Mouse (Mus musculus) embryonic facial prominence, embryonic 10.5 days (tissue): Measurements from ENCODE around the gene Tgfb1. TPM values are rescaled to one million over a fixed set of nuclear protein-coding genes. Genes with fewer than 3 reads are reported as not detected.

Experiments
- DNase-seq: peaks from one replicate; pipeline ENCODE4 v3.0.0-alpha.2; 2017; ENCODE audit warnings: low spot score
- H3K27ac ChIP-seq: fragments of 300-500 bp; sonication (generic); replicated peaks from 2 replicates; pipeline ENCODE4 v1.5.1; 2016; ENCODE audit warnings: mild to moderate bottlenecking
- H3K27me3 ChIP-seq: fragments of 300-500 bp; sonication (generic); replicated peaks from 2 replicates; pipeline ENCODE4 v1.6.1; 2016; ENCODE audit warnings: low read depth, mild to moderate bottlenecking; ENCODE audit not compliant: poor library complexity, severe bottlenecking
- H3K36me3 ChIP-seq: fragments of 300-500 bp; sonication (generic); replicated peaks from 2 replicates; pipeline ENCODE4 v1.6.1; 2016; ENCODE audit warnings: mild to moderate bottlenecking, moderate library complexity
- H3K4me1 ChIP-seq: fragments of 300-500 bp; sonication (generic); 2 replicates; pipeline ENCODE4 v1.6.1; 2016
- H3K4me3 ChIP-seq: fragments of 300-500 bp; sonication (generic); 2 replicates; pipeline ENCODE4 v1.5.1; 2016; ENCODE audit warnings: mild to moderate bottlenecking, moderate library complexity
- H3K9me3 ChIP-seq: fragments of 300-500 bp; sonication (generic); 2 replicates; pipeline ENCODE4 v1.6.1; 2016; ENCODE audit warnings: mild to moderate bottlenecking
- WGBS: fragments of 180-500 bp; shearing (Covaris S2); methylation state at CpG from one replicate; pipeline ENCODE4 v1.1.7; 2016; 5-methylcytosine and 5-hydroxymethylcytosine counted together
- polyA plus RNA-seq: library from polyadenylated mRNA; unstranded; fragments of >200 nt; fragmentation: Nextera tagmentation; extraction: Ambion mirVana; gene quantifications from 2 replicates; pipeline ENCODE4 v1.2.1, GENCODE M21; 2016

The Tgfb1 gene
- polyA plus RNA-seq, 1 experiment from 2014 or later: 1.5 TPM

DNA sequence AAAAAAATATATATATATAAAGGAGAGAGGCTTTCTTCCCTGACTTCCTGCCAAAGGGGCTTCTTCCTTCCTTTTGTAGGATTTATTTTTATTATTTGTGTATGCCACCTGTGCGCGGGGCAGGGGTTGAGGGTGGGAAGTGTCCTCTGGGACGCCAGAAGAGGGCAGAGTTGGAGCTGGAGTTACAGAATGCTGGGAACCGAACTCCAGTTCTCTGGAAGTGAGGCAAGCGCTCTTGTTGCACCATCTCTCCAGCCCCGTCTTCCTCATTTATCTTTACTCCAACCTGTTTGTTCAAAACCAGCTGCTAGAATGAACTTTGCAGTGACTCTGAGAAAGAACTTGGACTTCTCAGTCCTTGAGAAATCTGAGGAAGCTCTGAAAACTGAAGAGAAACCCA is 6.8 kb upstream of the Tgfb1 start:
- Histone ChIP-seq H3K36me3 (peaks cover 8% of the 10 kb centered on the region; the same call in 1 of the 2 replicates), H3K4me3 (peak overlapping the region; percentile 77), H3K27ac (no peak overlapping the region), H3K27me3 (peaks cover 48% of the 10 kb centered on the region), H3K9me3 (no peaks in the 10 kb centered on the region), H3K4me1 (peaks cover 20% of the 10 kb centered on the region)
- no peak for DNase-seq
- WGBS: 9% methylated on average over 6 of the region's 6 CpGs

DNA sequence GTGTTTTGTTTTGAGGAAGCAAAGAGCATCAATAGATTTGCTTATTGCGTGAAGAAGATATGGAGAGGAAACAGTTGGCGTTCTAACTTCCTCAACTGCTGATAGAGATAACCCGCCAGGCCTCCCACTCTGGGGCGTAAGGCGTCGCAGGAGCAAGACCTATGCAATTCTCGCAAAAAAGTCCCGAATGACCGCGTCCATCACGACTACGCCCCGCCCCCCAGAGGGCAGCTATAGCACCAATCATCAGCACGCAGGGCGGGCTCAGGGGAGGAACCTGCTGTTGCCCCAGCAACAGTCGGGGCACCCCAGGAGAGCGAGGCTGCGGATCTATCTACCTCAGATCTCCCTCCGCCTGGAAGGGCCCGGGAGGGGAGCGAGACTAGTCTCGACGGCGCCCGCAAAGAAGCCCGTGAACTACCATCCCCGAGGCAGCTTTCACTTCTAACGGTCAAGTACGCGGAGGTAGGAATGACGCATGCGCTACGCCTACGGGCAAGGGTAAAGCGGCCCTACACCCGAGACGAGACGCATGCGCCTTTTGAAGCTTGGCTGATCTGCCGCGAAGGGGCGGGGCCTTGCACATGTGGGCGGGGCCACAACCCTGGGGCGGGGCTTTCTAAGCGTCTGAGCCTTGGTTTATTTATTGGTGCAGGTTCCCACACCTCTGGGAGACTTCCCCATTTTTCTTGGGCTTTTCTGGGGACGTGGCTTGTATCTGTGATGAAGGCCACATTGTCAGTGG is 6.1 kb upstream of the Tgfb1 start, which contains the start of gene B9d2:
Gene B9d2, plus strand, starts transcription at position 267 of the 745 bp plus-strand sequence.
- under 1% methylated on average over 46 of the region's 46 CpGs for WGBS

DNA sequence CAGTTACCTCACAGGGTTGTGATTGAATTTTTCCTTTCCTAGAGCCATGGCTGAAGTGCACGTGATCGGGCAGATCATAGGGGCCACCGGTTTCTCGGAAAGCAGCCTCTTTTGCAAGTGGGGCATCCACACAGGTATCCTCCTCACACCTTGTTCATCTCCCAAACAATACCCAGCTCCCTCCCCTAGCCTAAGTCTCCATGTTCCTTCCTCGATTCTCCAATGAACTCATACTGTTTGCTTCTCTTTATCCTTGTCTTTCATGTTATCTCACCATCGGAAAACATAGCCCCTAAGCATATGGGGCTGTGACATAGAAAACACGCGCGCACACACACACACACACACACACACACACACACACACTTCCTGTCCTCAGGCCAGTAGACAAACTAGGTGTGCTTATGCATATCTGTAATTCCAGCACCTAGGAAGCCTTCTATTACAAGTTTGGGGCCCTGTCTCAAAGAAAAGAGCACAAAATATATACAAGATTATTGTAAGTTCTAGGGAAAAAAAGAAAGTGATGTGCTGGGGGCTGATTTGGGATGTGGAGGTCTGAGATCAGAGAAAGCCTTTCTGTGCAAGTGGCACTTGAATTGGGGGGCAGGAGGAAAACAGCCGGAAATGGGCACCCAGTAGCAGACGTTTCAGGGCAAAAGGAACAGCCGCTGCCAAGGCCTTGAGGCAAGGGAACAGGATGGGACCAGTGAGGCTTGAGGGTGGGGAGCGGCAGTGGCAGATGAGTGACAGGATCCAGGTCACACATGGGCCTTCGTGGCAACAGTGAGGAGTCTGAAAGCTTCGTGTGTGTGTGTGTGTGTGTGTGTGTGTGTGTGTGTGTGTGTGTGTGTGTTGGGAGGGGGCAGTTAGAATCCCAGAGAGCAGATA is 5.2 kb upstream of the Tgfb1 start:
- H3K9me3 ChIP-seq: no peaks in the 10 kb centered on the region
- H3K27ac ChIP-seq: peak overlapping the region; percentile 94; the same call in 1 of the 2 replicates
- peak overlapping the region; percentile 77 for H3K4me3 ChIP-seq
- peaks cover 48% of the 10 kb centered on the region for H3K27me3 ChIP-seq
- DNase-seq: no peak
- 63% methylated on average over 15 of the region's 15 CpGs for WGBS
- H3K36me3 ChIP-seq: peaks cover 10% of the 10 kb centered on the region; the same call in 1 of the 2 replicates
- H3K4me1 ChIP-seq: peaks cover 32% of the 10 kb centered on the region

More for the DNA sequence above, 6.1 kb upstream of the Tgfb1 start, which contains the start of gene B9d2:
- peaks cover 23% of the 10 kb centered on the region for H3K4me1 ChIP-seq
- peak within 1 kb of the TSS; percentile 77 for H3K4me3 ChIP-seq
- no peaks in the 10 kb centered on the region for H3K9me3 ChIP-seq
- peaks cover 48% of the 10 kb centered on the region for H3K27me3 ChIP-seq
- peaks cover 8% of the 10 kb centered on the region; the same call in 1 of the 2 replicates for H3K36me3 ChIP-seq
- peak; percentile 95 for DNase-seq
- H3K27ac ChIP-seq: peak within 1 kb of the TSS; percentile 94

DNA sequence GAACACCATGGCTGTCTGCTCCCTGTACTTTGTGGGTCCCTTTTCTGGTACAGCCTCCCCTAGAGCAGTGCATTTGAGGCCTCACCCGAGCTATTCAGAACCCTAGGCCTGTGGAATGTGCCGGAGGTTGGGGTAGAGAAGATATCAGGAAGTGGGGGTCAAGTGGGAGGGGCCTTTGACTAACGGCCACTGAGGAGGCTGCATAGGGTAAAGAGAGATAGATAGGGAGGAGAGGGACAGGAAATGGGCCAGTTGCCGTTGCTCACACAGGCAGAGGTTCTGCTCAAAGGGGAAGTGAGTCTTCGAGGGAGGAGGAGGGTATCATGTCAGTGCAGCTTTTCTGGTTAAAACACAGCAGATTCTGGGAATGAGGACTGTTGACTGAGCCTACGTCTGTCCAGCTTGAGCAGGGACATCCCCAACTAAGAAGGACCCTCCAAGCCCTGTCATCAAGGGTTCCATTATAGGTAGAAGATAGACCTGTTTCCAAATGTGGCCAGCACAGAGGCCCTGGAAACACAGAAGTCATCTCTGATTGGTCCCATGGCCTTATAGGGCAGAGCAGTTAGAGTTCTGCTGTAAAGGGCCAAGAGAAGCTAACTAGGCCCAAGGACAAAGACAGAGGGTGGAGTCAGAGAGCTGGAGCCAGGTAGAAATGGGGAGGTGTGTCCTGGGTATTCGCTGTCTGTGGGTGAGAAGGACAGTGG is 3.2 kb upstream of the Tgfb1 start:
- Histone ChIP-seq H3K9me3 (no peaks in the 10 kb centered on the region), H3K36me3 (peaks cover 10% of the 10 kb centered on the region; the same call in 1 of the 2 replicates), H3K4me1 (peaks cover 52% of the 10 kb centered on the region), H3K27me3 (peaks cover 57% of the 10 kb centered on the region), H3K4me3 (no peak overlapping the region), H3K27ac (no peak overlapping the region)
- 62% methylated on average over 7 of the region's 7 CpGs for WGBS
- no peak for DNase-seq

DNA sequence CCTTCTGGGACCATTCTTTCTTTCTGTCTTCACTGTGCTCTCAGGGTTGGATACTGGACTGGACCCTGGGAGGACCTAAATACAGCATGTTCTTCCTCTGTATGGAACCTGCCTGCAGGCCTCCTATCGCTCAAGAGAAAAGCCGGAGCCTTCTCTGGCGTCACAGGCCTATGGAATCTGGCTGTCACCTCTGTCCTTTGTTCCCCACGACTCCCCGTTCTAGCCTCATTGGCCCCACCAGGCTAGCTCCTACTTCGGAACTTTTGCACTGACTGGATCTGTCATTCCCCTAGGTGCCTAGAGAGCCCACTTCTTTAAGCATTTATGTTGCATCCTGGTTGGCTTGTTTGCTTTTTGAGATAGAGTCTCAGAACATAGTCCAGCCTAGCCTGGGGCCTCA is 2.1 kb upstream of the Tgfb1 start:
- H3K27me3 ChIP-seq: peaks cover 57% of the 10 kb centered on the region
- no peaks in the 10 kb centered on the region for H3K9me3 ChIP-seq
- H3K36me3 ChIP-seq: peaks cover 10% of the 10 kb centered on the region; the same call in 1 of the 2 replicates
- WGBS: 85% methylated on average over 6 of the region's 6 CpGs
- H3K4me3 ChIP-seq: no peak overlapping the region
- H3K27ac ChIP-seq: no peak overlapping the region
- peaks cover 62% of the 10 kb centered on the region for H3K4me1 ChIP-seq
- DNase-seq: no peak

DNA sequence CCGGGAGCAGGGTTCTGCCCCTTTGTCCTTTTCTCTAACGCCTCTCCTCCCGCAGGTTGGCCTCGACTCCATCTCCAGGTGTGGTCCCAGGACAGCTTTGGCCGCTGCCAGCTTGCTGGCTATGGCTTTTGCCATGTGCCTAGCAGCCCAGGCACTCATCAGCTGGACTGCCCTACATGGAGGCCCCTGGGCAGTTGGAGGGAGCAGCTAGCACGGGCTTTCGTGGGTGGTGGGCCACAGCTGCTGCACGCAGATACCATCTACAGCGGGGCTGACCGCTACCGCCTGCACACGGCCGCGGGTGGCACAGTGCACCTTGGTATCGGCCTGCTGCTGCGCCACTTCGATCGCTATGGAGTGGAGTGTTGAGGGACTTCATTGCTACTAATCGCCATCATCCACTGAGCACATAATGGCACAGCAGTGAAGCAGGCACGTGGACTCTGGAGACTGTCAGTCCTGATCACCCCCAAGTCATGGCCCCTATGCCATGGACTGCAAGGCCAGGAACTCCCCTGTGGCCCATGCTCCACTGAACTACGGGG is 804 bp upstream of the Tgfb1 start:
- H3K9me3 ChIP-seq: no peaks in the 10 kb centered on the region
- no peak for DNase-seq
- peaks cover 69% of the 10 kb centered on the region for H3K27me3 ChIP-seq
- 71% methylated on average over 21 of the region's 21 CpGs for WGBS
- peaks cover 59% of the 10 kb centered on the region for H3K4me1 ChIP-seq
- peak overlapping the region; percentile 67 for H3K4me3 ChIP-seq
- no peak overlapping the region for H3K27ac ChIP-seq
- H3K36me3 ChIP-seq: peaks cover 10% of the 10 kb centered on the region; the same call in 1 of the 2 replicates

DNA sequence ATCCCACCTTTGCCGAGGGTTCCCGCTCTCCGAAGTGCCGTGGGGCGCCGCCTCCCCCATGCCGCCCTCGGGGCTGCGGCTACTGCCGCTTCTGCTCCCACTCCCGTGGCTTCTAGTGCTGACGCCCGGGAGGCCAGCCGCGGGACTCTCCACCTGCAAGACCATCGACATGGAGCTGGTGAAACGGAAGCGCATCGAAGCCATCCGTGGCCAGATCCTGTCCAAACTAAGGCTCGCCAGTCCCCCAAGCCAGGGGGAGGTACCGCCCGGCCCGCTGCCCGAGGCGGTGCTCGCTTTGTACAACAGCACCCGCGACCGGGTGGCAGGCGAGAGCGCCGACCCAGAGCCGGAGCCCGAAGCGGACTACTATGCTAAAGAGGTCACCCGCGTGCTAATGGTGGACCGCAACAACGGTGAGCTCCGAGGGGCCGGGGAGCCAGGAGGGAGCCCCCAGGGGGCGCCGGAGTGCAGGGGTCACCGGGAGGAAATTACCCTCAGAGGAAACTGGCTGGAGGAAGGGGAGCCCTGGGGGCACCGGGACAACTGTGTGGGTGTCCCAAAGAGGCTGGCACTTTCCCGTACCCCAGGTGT is 1.1 kb downstream of the Tgfb1 start:
- under 1% methylated on average over 47 of the region's 47 CpGs for WGBS
- H3K27ac ChIP-seq: peak overlapping the region; percentile 82
- peaks cover 47% of the 10 kb centered on the region for H3K4me1 ChIP-seq
- H3K4me3 ChIP-seq: peak overlapping the region; percentile 67
- peak; percentile 58 for DNase-seq
- no peaks in the 10 kb centered on the region for H3K9me3 ChIP-seq
- H3K36me3 ChIP-seq: peaks cover 9% of the 10 kb centered on the region; the same call in 1 of the 2 replicates
- H3K27me3 ChIP-seq: peaks cover 80% of the 10 kb centered on the region

DNA sequence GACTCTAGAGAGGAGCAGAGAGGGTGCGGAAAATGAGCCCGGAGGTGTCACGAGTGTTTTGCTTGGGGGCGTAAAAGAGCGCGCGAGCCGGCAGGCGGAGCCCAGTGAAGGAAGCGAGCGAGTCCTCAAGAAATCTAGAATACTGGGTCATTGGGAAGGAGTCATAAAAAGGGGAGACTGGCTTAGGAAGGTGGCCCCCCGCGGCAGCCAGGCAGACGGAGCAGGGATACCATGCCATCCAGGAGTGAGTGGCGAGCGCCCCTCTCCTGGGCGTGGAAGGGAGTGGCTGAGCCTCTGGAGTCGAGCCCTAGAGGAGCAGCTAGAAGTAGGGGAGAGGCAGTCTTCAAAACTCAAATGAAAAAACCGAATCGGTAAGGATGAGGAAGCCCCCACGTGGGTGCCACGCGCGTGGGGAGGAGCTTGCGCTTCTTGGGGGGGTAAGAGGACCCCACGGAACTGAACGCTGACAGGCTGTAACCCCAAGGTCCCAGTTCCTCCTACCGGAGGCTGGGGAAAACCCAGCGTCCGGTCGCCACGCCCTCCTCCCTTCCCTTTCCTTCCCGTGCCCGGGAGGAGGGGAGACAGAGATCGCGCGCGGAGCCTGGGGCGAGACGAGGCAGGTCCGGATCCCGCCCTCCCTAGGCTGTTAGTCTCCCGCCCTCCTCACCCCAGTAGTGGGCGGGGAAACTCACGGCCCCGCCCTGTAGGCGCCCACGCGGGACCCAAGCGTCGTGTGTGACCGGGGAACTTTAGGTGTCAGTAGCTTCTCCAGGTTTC is 2.2 kb downstream of the Tgfb1 start:
- H3K27ac ChIP-seq: peak overlapping the region; percentile 40; the same call in 1 of the 2 replicates
- peak overlapping the region; percentile 67 for H3K4me3 ChIP-seq
- H3K36me3 ChIP-seq: 0 out of 2 replicates have a peak, but pooled peaks cover 3% of the 10 kb centered on the region
- DNase-seq: peak; percentile 71
- H3K27me3 ChIP-seq: peaks cover 77% of the 10 kb centered on the region
- H3K4me1 ChIP-seq: peaks cover 50% of the 10 kb centered on the region
- WGBS: 2% methylated on average over 52 of the region's 52 CpGs
- no peaks in the 10 kb centered on the region for H3K9me3 ChIP-seq

DNA sequence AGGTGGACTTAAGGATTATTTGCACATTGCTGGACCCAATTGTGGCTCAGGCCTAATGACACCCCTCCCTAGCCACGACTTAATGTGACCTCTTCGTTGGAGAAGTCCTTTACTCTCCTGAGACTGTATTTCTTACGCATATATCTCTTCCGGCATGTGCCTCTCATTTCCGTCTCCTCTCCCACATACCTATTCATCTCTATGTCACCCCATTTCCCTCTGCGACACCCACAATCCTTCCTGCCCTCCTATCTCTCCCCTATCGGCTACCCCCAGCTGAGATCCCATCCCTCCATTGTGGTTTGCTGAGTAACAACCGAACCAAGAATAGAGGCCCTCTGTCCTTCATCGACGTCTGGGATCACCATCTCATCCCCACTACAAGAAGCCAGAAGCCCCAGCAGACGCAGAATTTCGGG is 2.8 kb downstream of the Tgfb1 start:
- 12% methylated on average over 12 of the region's 12 CpGs for WGBS
- H3K36me3 ChIP-seq: 0 out of 2 replicates have a peak, but pooled peaks cover 3% of the 10 kb centered on the region

DNA sequence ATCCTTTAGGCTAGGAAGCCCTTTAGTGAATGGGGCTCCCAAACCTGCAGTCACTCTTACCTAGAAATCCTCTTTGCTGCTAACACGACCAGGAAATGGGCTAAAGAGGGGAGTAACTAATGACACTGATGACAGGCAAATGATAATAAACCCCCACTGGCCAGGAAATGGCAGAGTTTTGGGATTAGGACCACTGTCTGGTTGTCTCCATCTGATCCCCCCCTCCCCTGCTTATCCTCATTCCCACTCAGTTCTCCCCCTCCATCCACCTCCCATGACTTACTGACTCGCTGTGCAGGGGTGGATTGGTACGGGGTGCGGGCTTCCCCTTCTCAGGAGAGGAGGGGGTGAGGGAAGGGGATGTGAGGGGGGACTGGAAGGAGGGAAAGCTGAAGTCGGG is 3.2 kb downstream of the Tgfb1 start:
- H3K4me1 ChIP-seq: peaks cover 52% of the 10 kb centered on the region
- DNase-seq: no peak
- H3K27ac ChIP-seq: no peak overlapping the region
- 0 out of 2 replicates have a peak, but pooled peaks cover 3% of the 10 kb centered on the region for H3K36me3 ChIP-seq
- H3K4me3 ChIP-seq: peak overlapping the region; percentile 67
- 33% methylated on average over 5 of the region's 5 CpGs for WGBS
- no peaks in the 10 kb centered on the region for H3K9me3 ChIP-seq
- peaks cover 71% of the 10 kb centered on the region for H3K27me3 ChIP-seq

More for the DNA sequence above, 2.8 kb downstream of the Tgfb1 start:
- Histone ChIP-seq H3K4me3 (peak overlapping the region; percentile 67), H3K27ac (no peak overlapping the region), H3K9me3 (no peaks in the 10 kb centered on the region), H3K27me3 (peaks cover 75% of the 10 kb centered on the region), H3K4me1 (peaks cover 52% of the 10 kb centered on the region)
- DNase-seq: no peak

DNA sequence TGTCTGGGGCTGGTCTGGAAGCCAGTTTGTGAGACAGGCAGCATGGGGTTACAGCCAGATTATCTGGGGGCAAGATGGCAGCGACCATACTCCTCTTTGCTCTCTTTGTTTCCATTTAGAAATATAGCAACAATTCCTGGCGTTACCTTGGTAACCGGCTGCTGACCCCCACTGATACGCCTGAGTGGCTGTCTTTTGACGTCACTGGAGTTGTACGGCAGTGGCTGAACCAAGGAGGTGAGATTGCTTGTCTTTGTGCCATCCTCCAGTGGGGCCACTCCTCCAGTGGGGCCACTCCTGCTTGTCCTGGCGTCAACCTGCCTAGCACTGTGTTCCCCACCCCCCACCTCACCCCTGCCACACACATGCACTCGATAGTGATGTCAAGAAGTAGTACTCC is 7.3 kb downstream of the Tgfb1 start:
- Histone ChIP-seq H3K36me3 (no peaks in the 10 kb centered on the region), H3K9me3 (no peaks in the 10 kb centered on the region), H3K27me3 (peaks cover 34% of the 10 kb centered on the region), H3K4me1 (peaks cover 14% of the 10 kb centered on the region), H3K27ac (no peak overlapping the region), H3K4me3 (no peak overlapping the region)
- 64% methylated on average over 8 of the region's 8 CpGs for WGBS
- no peak for DNase-seq
